ENCODE assay signal across 1 mouse cellular context in the genomic region with DNA sequence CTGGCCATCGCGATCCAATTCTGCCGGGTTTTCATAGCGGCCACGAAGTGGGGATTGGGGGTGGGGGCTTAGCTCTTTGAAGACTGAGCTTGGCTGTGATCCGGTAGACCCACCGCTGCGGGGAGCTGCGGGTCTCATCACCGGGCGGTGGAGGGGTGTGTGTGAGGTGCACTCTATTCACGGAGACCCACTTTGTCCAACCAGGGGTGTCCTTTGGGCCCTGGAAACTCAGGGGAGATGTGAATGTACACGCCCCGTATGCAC.
TF ChIP-seq lines count a peak whose summit lies in the region.

No protein-coding gene starts in this region.

TF ChIP-seq in MEL, 35 proteins besides CTCF, POLR2A, EP300 and RAD21 (continued from another document):
- TF ChIP-seq TBP (IDR thresholded peaks at IDR 0.05; ENCODE audit: low read depth, low read length) (no peak), TCF12 (IDR thresholded peaks at IDR 0.05; ENCODE audit: low read depth, low read length) (no peak), POLR2AphosphoS5 (IDR thresholded peaks at IDR 0.05; ENCODE audit: borderline replicate concordance, low read depth, low read length) (no peak)
